Mouse (Mus musculus): Measurements from ENCODE around the gene Prss22.
"Not testable (repeated sequence)": the region's sequence is repeated elsewhere in the genome, so short reads cannot be mapped to it uniquely, and the experiment has no call there.

Gene Prss22

GRCm38 (mm10) chr17:23993559-23994428 is 4.1 kb downstream of the Prss22 start:
- peak; percentile 94 for DNase-seq

GRCm38 (mm10) chr17:23992789-23993553 is 4.9 kb downstream of the Prss22 start:
- peak; percentile 55 for DNase-seq

- no peak for DNase-seq
These were observed 8.1 kb downstream of the Prss22 start for GRCm38 (mm10) chr17:23989802-23990201.

GRCm38 (mm10) chr17:23984989-23985388 is 12.9 kb downstream of the Prss22 start:
- DNase-seq, result no peak

- no peak for DNase-seq
These were observed 15.0 kb downstream of the Prss22 start for GRCm38 (mm10) chr17:23982912-23983311.

- no peak for DNase-seq
These were observed 17.5 kb downstream of the Prss22 start, which contains the start of gene Prss30 for GRCm38 (mm10) chr17:23980297-23980909. TSS of gene Prss30 (minus strand) at chr17:23980566.

- DNase-seq, result no peak
These were observed 18.4 kb downstream of the Prss22 start for GRCm38 (mm10) chr17:23979471-23979870.

- peak; percentile 19 for DNase-seq
These were observed 21.2 kb downstream of the Prss22 start for GRCm38 (mm10) chr17:23976665-23977064.

- DNase-seq, result no peak
These were observed 26.6 kb downstream of the Prss22 start for GRCm38 (mm10) chr17:23971315-23971714.

- peak; percentile 87 for DNase-seq
These were observed 28.7 kb downstream of the Prss22 start for GRCm38 (mm10) chr17:23969231-23969630.

- no peak for DNase-seq
These were observed 29.1 kb downstream of the Prss22 start for GRCm38 (mm10) chr17:23968780-23969179.

- no peak for DNase-seq
These were observed 31.1 kb downstream of the Prss22 start for GRCm38 (mm10) chr17:23966658-23967401.

- DNase-seq, result no peak
These were observed 32.0 kb downstream of the Prss22 start for GRCm38 (mm10) chr17:23965805-23966425.

GRCm38 (mm10) chr17:23961573-23962122 is 36.3 kb downstream of the Prss22 start:
- DNase-seq, result no peak

GRCm38 (mm10) chr17:23960084-23960738 is 37.7 kb downstream of the Prss22 start:
- DNase-seq, result peak; percentile 78

GRCm38 (mm10) chr17:23955174-23955573 is 42.7 kb downstream of the Prss22 start, which contains the start of gene Sbpl:
TSS of gene Sbpl (minus strand) at chr17:23955274.
- no peak for DNase-seq

GRCm38 (mm10) chr17:23950828-23951227 is 47.1 kb downstream of the Prss22 start:
- DNase-seq, result not testable (repeated sequence)

- DNase-seq, result no peak
These were observed 48.8 kb downstream of the Prss22 start for GRCm38 (mm10) chr17:23949068-23949467.

- not testable (repeated sequence) for DNase-seq
These were observed 50.4 kb downstream of the Prss22 start for GRCm38 (mm10) chr17:23947486-23947885.
